Mouse (Mus musculus) limb, embryonic 12.5 days (tissue): Measurements from ENCODE around the gene Spsb1. TPM values are rescaled to one million over a fixed set of nuclear protein-coding genes. Genes with fewer than 3 reads are reported as not detected.

Experiments
- ATAC-seq: fragments of 200-750 bp; cut with Nextera tagmentation; 2 replicates; pipeline ENCODE4 v1.8.0; 2017; ENCODE audit warnings: low read depth, moderate TSS enrichment; ENCODE audit not compliant: insufficient number of reproducible peaks, insufficient read depth, low FRiP score, low TSS enrichment
- H3K27ac ChIP-seq: fragments of 300-500 bp; sonication (generic); 2 replicates; pipeline ENCODE4 v1.5.1; 2016; ENCODE audit warnings: mild to moderate bottlenecking, moderate library complexity
- H3K27me3 ChIP-seq: fragments of 300-500 bp; sonication (generic); 2 replicates; pipeline ENCODE4 v1.6.1; 2016; ENCODE audit warnings: mild to moderate bottlenecking, moderate library complexity
- H3K36me3 ChIP-seq: fragments of 300-500 bp; sonication (generic); 2 replicates; pipeline ENCODE4 v1.6.1; 2016; ENCODE audit warnings: mild to moderate bottlenecking, moderate library complexity
- H3K4me1 ChIP-seq: fragments of 300-500 bp; sonication (generic); replicated peaks from 2 replicates; pipeline ENCODE4 v1.6.1; 2016
- H3K4me2 ChIP-seq: fragments of 300-500 bp; sonication (generic); 2 replicates; pipeline ENCODE4 v1.6.1; 2016; ENCODE audit warnings: mild to moderate bottlenecking, moderate library complexity
- H3K4me3 ChIP-seq: fragments of 300-500 bp; sonication (generic); replicated peaks from 2 replicates; pipeline ENCODE4 v1.5.1; 2016; ENCODE audit warnings: mild to moderate bottlenecking
- H3K9ac ChIP-seq: fragments of 300-500 bp; sonication (generic); replicated peaks from 2 replicates; pipeline ENCODE4 v1.6.1; 2016; ENCODE audit warnings: mild to moderate bottlenecking, moderate library complexity
- H3K9me3 ChIP-seq: fragments of 300-500 bp; sonication (generic); 2 replicates; pipeline ENCODE4 v1.6.1; 2016; ENCODE audit warnings: mild to moderate bottlenecking, moderate library complexity
- WGBS: fragments of 180-500 bp; shearing (Covaris S2); methylation state at CpG from one replicate; pipeline ENCODE4 v1.1.7; 2016; 5-methylcytosine and 5-hydroxymethylcytosine counted together
- polyA plus RNA-seq: library from polyadenylated mRNA; unstranded; fragments of >200 nt; fragmentation: Nextera tagmentation; extraction: Ambion mirVana; gene quantifications from 2 replicates; pipeline ENCODE4 v1.2.1, GENCODE M21; 2016

The Spsb1 gene
- polyA plus RNA-seq, 1 experiment from 2014 or later = 19.1 TPM

DNA sequence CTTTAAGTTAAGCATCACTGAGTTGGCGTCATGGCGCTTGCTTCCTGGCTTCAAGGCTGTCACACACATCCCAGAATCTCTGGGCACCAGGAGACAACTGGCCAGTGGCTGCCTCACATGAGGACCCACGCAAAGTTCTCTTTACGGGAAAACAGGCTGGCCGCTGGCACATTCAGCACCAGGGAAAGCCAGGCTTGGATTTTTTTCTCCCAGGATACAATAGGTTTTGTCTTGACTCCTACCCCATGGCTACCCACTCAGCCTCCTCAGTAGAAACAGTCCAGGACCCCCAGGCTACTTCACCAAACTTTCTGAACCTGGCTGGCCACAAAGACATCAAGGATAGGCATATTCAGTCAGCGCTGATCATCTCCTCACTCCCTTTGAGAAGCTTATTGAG, 19.4 kb downstream of the Spsb1 start:
- 82% methylated on average over 6 of the region's 6 CpGs for WGBS
- ATAC-seq = no peak
- Histone ChIP-seq H3K9me3 (0 out of 2 replicates have a peak, but pooled peaks cover 3% of the 10 kb centered on the region), H3K36me3 (0 out of 2 replicates have a peak, but pooled peaks cover 4% of the 10 kb centered on the region), H3K27ac (no peak overlapping the region), H3K27me3 (no peaks in the 10 kb centered on the region), H3K4me2 (no peak overlapping the region), H3K9ac (no peak overlapping the region), H3K4me1 (peaks cover 41% of the 10 kb centered on the region), H3K4me3 (no peak overlapping the region)

DNA sequence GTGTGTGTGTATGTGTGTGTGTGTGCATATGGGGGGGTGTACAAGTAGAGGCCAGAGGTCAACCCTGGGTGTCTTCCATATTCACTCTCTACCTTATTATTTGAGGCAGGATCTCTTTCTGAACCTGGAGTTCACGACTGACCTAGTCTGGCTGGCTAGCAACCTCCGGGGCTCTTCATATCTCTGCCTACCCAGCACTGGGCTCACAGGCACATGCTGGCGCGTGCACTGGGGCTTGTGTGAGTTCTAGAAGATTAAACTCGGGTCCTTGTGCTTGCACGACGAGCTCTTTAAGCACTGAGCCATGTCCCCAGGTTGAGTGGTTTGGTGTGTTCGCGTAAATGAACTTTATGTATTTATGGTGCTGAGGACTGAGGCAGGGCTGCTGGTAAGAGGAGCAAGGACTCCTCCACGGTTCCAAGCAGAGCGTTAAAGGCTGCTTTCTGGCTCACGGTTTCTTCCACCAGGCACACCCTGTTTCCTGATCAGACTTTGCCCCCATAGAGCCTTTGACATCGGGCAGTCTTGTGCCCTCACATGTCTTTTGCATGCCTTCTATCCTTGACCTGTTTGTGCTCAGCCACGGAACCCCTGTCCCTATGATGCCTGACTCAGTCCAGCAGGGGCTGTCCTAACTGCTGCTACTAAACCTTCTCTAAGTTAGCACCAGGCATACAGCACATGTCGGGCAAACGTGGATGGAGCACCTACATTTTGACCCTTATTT, 21.2 kb downstream of the Spsb1 start:
- Histone ChIP-seq H3K27ac (no peak overlapping the region), H3K27me3 (no peaks in the 10 kb centered on the region), H3K4me2 (no peak overlapping the region), H3K9me3 (0 out of 2 replicates have a peak, but pooled peaks cover 3% of the 10 kb centered on the region), H3K4me1 (peaks cover 28% of the 10 kb centered on the region), H3K9ac (no peak overlapping the region), H3K4me3 (no peak overlapping the region), H3K36me3 (0 out of 2 replicates have a peak, but pooled peaks cover 4% of the 10 kb centered on the region)
- WGBS = 84% methylated on average over 16 of the region's 16 CpGs
- ATAC-seq = no peak

DNA sequence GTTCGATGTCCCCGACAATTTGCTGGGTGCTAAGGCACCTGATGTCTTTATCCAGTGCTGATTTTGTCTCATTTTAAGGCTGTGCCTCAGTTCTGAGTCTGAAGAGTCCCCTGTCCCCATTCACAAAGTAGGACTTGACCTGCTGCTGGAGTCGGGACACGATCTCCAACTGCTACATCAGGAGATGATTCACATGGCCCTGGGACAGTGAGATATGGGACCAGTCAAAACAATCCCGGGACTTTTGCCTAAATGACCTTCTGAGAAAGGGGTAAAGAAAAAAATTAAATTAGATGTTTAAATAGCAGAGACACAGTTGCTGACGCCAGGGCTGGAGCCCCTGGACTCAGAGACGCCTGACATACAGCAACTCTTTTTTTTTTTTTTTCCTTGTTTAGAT, 21.8 kb downstream of the Spsb1 start:
- Histone ChIP-seq H3K36me3 (0 out of 2 replicates have a peak, but pooled peaks cover 4% of the 10 kb centered on the region), H3K9me3 (0 out of 2 replicates have a peak, but pooled peaks cover 3% of the 10 kb centered on the region), H3K27ac (no peak overlapping the region), H3K4me3 (no peak overlapping the region), H3K4me2 (no peak overlapping the region), H3K9ac (no peak overlapping the region), H3K27me3 (no peaks in the 10 kb centered on the region), H3K4me1 (peaks cover 21% of the 10 kb centered on the region)
- no peak for ATAC-seq
- WGBS = 91% methylated on average over 7 of the region's 7 CpGs

DNA sequence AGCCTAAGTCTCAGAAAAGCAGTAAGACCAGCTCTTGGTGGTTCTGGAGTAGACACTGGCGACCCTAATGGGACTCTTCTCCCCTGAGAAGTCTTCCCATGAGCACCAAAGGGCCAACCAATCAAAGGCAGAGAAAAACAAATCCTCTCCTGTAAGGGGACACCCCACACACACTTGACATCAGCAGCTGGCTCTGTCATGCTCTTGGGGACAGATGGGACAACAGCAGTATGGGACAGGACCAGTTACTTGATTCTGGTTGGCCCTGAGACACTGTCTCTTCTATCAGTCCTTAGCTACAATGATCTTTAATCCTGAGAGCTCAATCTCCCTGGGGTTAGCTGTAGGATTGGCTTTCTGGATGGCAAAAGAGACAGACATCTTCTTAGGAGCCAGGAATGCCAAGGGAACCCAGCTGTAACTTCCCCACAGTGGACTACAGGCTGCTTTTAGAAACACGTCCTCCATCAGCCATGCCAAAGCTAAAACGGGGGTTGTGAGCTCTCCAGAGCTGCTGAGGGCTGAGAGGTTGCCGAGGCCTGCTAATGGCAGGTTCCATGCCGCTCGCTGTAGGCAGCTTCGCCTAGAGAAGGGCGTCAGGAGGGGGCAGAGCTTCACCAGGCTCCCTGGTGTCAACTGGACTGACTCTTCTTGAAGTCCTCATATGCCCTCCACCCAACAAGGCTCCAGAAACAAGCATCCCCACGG, 22.6 kb downstream of the Spsb1 start:
- H3K4me2 ChIP-seq = no peak overlapping the region
- ATAC-seq = no peak
- peaks cover 14% of the 10 kb centered on the region for H3K4me1 ChIP-seq
- H3K36me3 ChIP-seq = 0 out of 2 replicates have a peak, but pooled peaks cover 4% of the 10 kb centered on the region
- WGBS = 87% methylated on average over 9 of the region's 9 CpGs
- no peak overlapping the region for H3K27ac ChIP-seq
- no peaks in the 10 kb centered on the region for H3K27me3 ChIP-seq
- H3K9me3 ChIP-seq = peaks cover 10% of the 10 kb centered on the region; the same call in 1 of the 2 replicates
- no peak overlapping the region for H3K4me3 ChIP-seq
- H3K9ac ChIP-seq = no peak overlapping the region

GRCm38 (mm10) chr4:149930755-149931154, 24.1 kb downstream of the Spsb1 start:
- H3K36me3 ChIP-seq = peaks cover 5% of the 10 kb centered on the region; the same call in 1 of the 2 replicates
- H3K4me2 ChIP-seq = no peak overlapping the region
- H3K27me3 ChIP-seq = no peaks in the 10 kb centered on the region
- peaks cover 18% of the 10 kb centered on the region for H3K9me3 ChIP-seq
- WGBS = 67% methylated on average over 3 of the region's 3 CpGs
- H3K9ac ChIP-seq = no peak overlapping the region
- H3K4me3 ChIP-seq = no peak overlapping the region
- H3K4me1 ChIP-seq = peaks cover 5% of the 10 kb centered on the region; the same call in 1 of the 2 replicates
- no peak for ATAC-seq
- no peak overlapping the region for H3K27ac ChIP-seq

- Histone ChIP-seq H3K36me3 (peaks cover 8% of the 10 kb centered on the region; the same call in 1 of the 2 replicates), H3K27me3 (no peaks in the 10 kb centered on the region), H3K9me3 (peaks cover 17% of the 10 kb centered on the region), H3K4me1 (peaks cover 65% of the 10 kb centered on the region), H3K4me2 (no peak overlapping the region), H3K27ac (peak overlapping the region; percentile 92), H3K9ac (no peak overlapping the region; the same call in 1 of the 2 replicates), H3K4me3 (no peak overlapping the region)
- 57% methylated on average over 4 of the region's 5 CpGs for WGBS
- ATAC-seq = no peak
Observed at GRCm38 (mm10) chr4:149923014-149923413, 31.8 kb downstream of the Spsb1 start.

GRCm38 (mm10) chr4:149922121-149922718, 32.6 kb downstream of the Spsb1 start:
- peaks cover 8% of the 10 kb centered on the region; the same call in 1 of the 2 replicates for H3K36me3 ChIP-seq
- 0 out of 2 replicates have a peak overlapping the region, but pooled peaks have one; percentile 23 for H3K9ac ChIP-seq
- H3K4me2 ChIP-seq = peak overlapping the region; percentile 19
- H3K9me3 ChIP-seq = peaks cover 10% of the 10 kb centered on the region
- H3K4me3 ChIP-seq = no peak overlapping the region
- H3K4me1 ChIP-seq = peaks cover 73% of the 10 kb centered on the region
- ATAC-seq = peak; percentile 48; the same call in 1 of the 2 replicates
- H3K27ac ChIP-seq = peak overlapping the region; percentile 92
- H3K27me3 ChIP-seq = no peaks in the 10 kb centered on the region
- WGBS = 19% methylated on average over 14 of the region's 14 CpGs

GRCm38 (mm10) chr4:149920886-149921285, 34.0 kb downstream of the Spsb1 start:
- ATAC-seq = no peak
- no peaks in the 10 kb centered on the region for H3K27me3 ChIP-seq
- peak overlapping the region; percentile 92 for H3K27ac ChIP-seq
- H3K4me2 ChIP-seq = peak overlapping the region; percentile 23
- H3K4me3 ChIP-seq = no peak overlapping the region
- peaks cover 3% of the 10 kb centered on the region for H3K9me3 ChIP-seq
- peaks cover 5% of the 10 kb centered on the region; the same call in 1 of the 2 replicates for H3K36me3 ChIP-seq
- H3K4me1 ChIP-seq = peaks cover 86% of the 10 kb centered on the region
- 0 out of 2 replicates have a peak overlapping the region, but pooled peaks have one; percentile 12 for H3K9ac ChIP-seq
- 29% methylated on average over 12 of the region's 12 CpGs for WGBS

DNA sequence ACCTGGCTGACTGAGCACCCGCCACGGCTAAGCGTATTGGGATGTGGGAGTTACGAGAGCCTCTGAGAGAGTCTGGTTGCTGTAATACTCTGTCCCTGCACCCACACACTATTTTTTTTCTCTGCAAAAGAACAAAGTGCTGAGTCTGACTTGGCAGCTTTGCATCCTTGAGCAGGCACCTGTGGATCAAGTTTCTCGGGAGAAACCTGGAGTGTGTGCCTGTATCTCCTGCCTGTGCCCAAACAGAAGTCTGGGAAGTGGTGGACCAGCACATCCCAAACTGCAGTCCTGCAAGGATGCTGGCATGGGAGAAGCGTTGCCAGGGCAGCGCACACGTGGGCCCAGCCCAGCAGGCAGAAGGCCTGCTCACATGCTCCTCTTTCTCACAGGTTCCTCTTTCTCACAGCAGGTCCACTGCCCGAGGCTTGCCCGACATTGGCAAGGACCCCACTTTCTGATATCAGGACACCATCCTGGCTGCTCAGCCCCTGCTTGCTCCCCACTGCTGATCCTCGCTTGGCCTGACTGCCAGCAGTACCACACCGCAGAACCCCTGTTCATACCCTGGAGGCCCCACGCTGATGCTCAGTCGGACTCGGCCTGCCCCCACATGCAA, 36.3 kb downstream of the Spsb1 start:
- no peak overlapping the region for H3K9ac ChIP-seq
- no peak overlapping the region for H3K27ac ChIP-seq
- peaks cover 98% of the 10 kb centered on the region for H3K4me1 ChIP-seq
- H3K4me3 ChIP-seq = no peak overlapping the region
- H3K27me3 ChIP-seq = no peaks in the 10 kb centered on the region
- 80% methylated on average over 15 of the region's 15 CpGs for WGBS
- H3K9me3 ChIP-seq = no peaks in the 10 kb centered on the region
- H3K4me2 ChIP-seq = no peak overlapping the region
- no peak for ATAC-seq
- no peaks in the 10 kb centered on the region for H3K36me3 ChIP-seq

DNA sequence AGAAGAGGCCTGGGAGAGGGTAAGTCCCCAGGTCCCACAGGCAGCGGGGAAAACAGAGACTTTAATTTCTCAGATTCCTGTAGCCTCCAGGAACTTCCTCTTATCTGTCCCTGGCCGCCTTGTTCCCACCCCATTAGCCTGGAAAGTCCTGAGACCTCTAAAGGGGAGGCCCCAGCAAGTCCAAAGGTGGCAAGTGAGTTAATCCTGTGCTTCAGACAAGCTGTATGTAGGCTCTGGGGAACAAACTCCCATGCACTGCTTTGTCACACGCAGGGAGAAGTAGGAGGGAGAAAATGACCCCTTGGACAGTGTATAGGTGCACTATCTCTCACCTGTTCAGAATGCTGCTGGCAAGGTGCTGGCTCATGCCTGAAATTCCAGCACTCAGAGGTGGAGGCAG, 38.0 kb downstream of the Spsb1 start:
- 45% methylated on average over 3 of the region's 3 CpGs for WGBS
- no peak overlapping the region for H3K9ac ChIP-seq
- no peaks in the 10 kb centered on the region for H3K9me3 ChIP-seq
- no peak for ATAC-seq
- peaks cover 98% of the 10 kb centered on the region for H3K4me1 ChIP-seq
- no peak overlapping the region for H3K4me2 ChIP-seq
- no peaks in the 10 kb centered on the region for H3K36me3 ChIP-seq
- H3K4me3 ChIP-seq = no peak overlapping the region
- H3K27me3 ChIP-seq = no peaks in the 10 kb centered on the region
- no peak overlapping the region for H3K27ac ChIP-seq
